Mouse (Mus musculus): ENCODE measurements around the gene Cracr2a. TPM values are rescaled to one million over a fixed set of nuclear protein-coding genes. Genes with fewer than 3 reads are reported as not detected.

Cracr2a gene
- polyA plus RNA-seq, 2 experiments, result 1.3 to 1.4 TPM

GRCm38 (mm10) chr6:127676866-127677265, 115.7 kb downstream of the Cracr2a start:
- no peaks in the 10 kb centered on the region for H3K4me1 ChIP-seq (ENCODE audit: control insufficient read depth, insufficient read depth, low read length)
- ATAC-seq (ENCODE audit: low FRiP score, low read depth) (no peak), DNase-seq (ENCODE audit: low spot score) (no peak)
- H3K9me3 ChIP-seq (ENCODE audit: control insufficient read depth, low read length), result no peaks in the 10 kb centered on the region
- 82% methylated on average over 11 of the region's 11 CpGs for WGBS
- no peak overlapping the region for H3K27ac ChIP-seq (replicated peaks; ENCODE audit: low read depth, low read length)
- no peaks in the 10 kb centered on the region for H3K36me3 ChIP-seq (ENCODE audit: control insufficient read depth, insufficient read depth, low read length)
- H3K4me2 ChIP-seq (replicated peaks; ENCODE audit: low read depth, low read length, severe bottlenecking), result no peak overlapping the region
- no peaks in the 10 kb centered on the region for H3K27me3 ChIP-seq (ENCODE audit: control insufficient read depth, insufficient read depth, low read length)
- TF ChIP-seq POLR2A (IDR thresholded peaks at IDR 0.05; ENCODE audit: borderline replicate concordance, extremely low read depth, insufficient read depth, insufficient read length), result no peak
- no peak overlapping the region for H3K9ac ChIP-seq (ENCODE audit: low read depth, low read length, severe bottlenecking)
- H3K4me3 ChIP-seq (replicated peaks; ENCODE audit: low read length), result no peak overlapping the region

GRCm38 (mm10) chr6:127678320-127678719, 117.2 kb downstream of the Cracr2a start:
- H3K27ac ChIP-seq (replicated peaks; ENCODE audit: low read depth, low read length), result no peak overlapping the region
- no peaks in the 10 kb centered on the region for H3K4me1 ChIP-seq (ENCODE audit: control insufficient read depth, insufficient read depth, low read length)
- no peaks in the 10 kb centered on the region for H3K27me3 ChIP-seq (ENCODE audit: control insufficient read depth, insufficient read depth, low read length)
- TF ChIP-seq POLR2A (IDR thresholded peaks at IDR 0.05; ENCODE audit: borderline replicate concordance, extremely low read depth, insufficient read depth, insufficient read length), result no peak
- ATAC-seq (ENCODE audit: low FRiP score, low read depth) (no peak), DNase-seq (ENCODE audit: low spot score) (no peak)
- no peak overlapping the region for H3K4me3 ChIP-seq (replicated peaks; ENCODE audit: low read length)
- no peaks in the 10 kb centered on the region for H3K36me3 ChIP-seq (ENCODE audit: control insufficient read depth, insufficient read depth, low read length)
- H3K9ac ChIP-seq (ENCODE audit: low read depth, low read length, severe bottlenecking), result no peak overlapping the region
- 69% methylated on average over 9 of the region's 9 CpGs for WGBS
- H3K4me2 ChIP-seq (replicated peaks; ENCODE audit: low read depth, low read length, severe bottlenecking), result no peak overlapping the region
- H3K9me3 ChIP-seq (ENCODE audit: control insufficient read depth, low read length), result no peaks in the 10 kb centered on the region

DNA sequence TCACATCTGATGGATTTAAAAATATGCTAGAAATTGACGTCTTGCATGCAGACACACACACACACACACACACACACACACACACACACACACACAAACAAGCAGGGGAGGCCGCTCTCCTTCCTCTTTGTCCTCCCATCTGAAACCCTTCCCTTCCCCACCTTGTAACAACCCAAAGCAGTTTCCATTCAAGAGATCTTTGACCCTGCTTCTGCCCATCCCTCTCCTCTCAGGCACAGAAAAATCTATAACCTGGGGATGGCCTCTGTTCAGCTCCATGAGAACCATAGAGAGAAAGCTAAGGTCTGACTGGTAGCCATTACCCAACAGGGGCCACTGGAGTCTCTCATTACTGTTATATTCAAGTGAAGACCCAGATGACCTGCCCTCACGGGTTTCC, 117.9 kb downstream of the Cracr2a start:
- H3K4me2 ChIP-seq (replicated peaks; ENCODE audit: low read depth, low read length, severe bottlenecking), result no peak overlapping the region
- DNase-seq (ENCODE audit: low spot score) (no peak), ATAC-seq (ENCODE audit: low FRiP score, low read depth) (no peak)
- TF ChIP-seq POLR2A (IDR thresholded peaks at IDR 0.05; ENCODE audit: borderline replicate concordance, extremely low read depth, insufficient read depth, insufficient read length), result no peak
- H3K4me1 ChIP-seq (ENCODE audit: control insufficient read depth, insufficient read depth, low read length), result no peaks in the 10 kb centered on the region
- no peak overlapping the region for H3K4me3 ChIP-seq (replicated peaks; ENCODE audit: low read length)
- no peak overlapping the region for H3K9ac ChIP-seq (ENCODE audit: low read depth, low read length, severe bottlenecking)
- WGBS, result 78% methylated on average over 3 of the region's 3 CpGs
- no peak overlapping the region for H3K27ac ChIP-seq (replicated peaks; ENCODE audit: low read depth, low read length)
- H3K9me3 ChIP-seq (ENCODE audit: control insufficient read depth, low read length), result no peaks in the 10 kb centered on the region
- no peaks in the 10 kb centered on the region for H3K36me3 ChIP-seq (ENCODE audit: control insufficient read depth, insufficient read depth, low read length)
- no peaks in the 10 kb centered on the region for H3K27me3 ChIP-seq (ENCODE audit: control insufficient read depth, insufficient read depth, low read length)

DNA sequence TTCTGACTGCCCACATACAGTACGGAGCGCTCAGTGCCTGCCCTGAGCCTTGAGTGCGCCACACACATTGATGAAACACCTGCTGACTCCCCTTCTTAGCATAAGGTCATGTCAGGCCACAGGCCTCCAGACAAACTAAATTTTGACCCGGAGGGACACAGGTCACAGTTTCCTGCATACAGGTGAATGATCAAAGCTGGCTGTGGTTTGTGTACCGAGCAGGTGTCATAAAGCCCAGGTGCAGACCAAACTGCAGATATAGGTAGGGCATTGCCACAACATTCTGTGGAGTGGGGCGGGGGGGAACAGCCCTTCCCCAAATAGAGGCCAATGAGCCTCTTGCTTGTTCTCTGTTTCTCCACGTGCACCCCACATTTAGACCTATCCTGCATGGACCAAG, 119.6 kb downstream of the Cracr2a start:
- ATAC-seq (ENCODE audit: low FRiP score, low read depth) (no peak), DNase-seq (ENCODE audit: low spot score) (no peak)
- Histone ChIP-seq H3K27ac (replicated peaks; ENCODE audit: low read depth, low read length) (no peak overlapping the region), H3K36me3 (ENCODE audit: control insufficient read depth, insufficient read depth, low read length) (no peaks in the 10 kb centered on the region), H3K4me3 (replicated peaks; ENCODE audit: low read length) (no peak overlapping the region), H3K9ac (ENCODE audit: low read depth, low read length, severe bottlenecking) (no peak overlapping the region), H3K4me1 (ENCODE audit: control insufficient read depth, insufficient read depth, low read length) (no peaks in the 10 kb centered on the region), H3K27me3 (ENCODE audit: control insufficient read depth, insufficient read depth, low read length) (no peaks in the 10 kb centered on the region), H3K9me3 (ENCODE audit: control insufficient read depth, low read length) (no peaks in the 10 kb centered on the region), H3K4me2 (replicated peaks; ENCODE audit: low read depth, low read length, severe bottlenecking) (no peak overlapping the region)
- 83% methylated on average over 6 of the region's 7 CpGs for WGBS
- no peak for TF ChIP-seq POLR2A (IDR thresholded peaks at IDR 0.05; ENCODE audit: borderline replicate concordance, extremely low read depth, insufficient read depth, insufficient read length)

DNA sequence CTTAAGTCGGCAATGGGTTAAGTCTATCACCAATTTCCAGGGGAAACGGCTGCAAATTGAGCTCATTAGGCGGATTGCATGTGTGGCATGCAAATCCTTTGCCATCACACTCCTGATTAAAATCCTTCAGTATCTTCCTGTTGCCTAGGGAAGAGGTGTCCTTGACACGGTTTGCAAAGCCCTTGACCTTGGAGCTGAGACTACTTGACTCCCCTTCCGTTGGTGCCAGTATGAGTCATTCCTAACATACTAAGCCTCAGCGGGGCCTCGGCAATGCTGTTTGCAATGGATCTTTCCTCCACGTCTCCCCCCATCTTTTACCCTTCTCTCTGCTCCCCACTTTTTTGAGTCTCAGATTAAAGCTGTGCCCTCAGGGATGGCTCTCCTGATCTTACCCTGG, 122.4 kb downstream of the Cracr2a start:
- H3K27ac ChIP-seq (replicated peaks; ENCODE audit: low read depth, low read length), result no peak overlapping the region
- no peaks in the 10 kb centered on the region for H3K9me3 ChIP-seq (ENCODE audit: control insufficient read depth, low read length)
- no peaks in the 10 kb centered on the region for H3K4me1 ChIP-seq (ENCODE audit: control insufficient read depth, insufficient read depth, low read length)
- H3K36me3 ChIP-seq (ENCODE audit: control insufficient read depth, insufficient read depth, low read length), result no peaks in the 10 kb centered on the region
- DNase-seq (ENCODE audit: low spot score) (no peak), ATAC-seq (ENCODE audit: low FRiP score, low read depth) (no peak)
- H3K4me2 ChIP-seq (replicated peaks; ENCODE audit: low read depth, low read length, severe bottlenecking), result no peak overlapping the region
- 64% methylated on average over 8 of the region's 8 CpGs for WGBS
- no peak overlapping the region for H3K4me3 ChIP-seq (replicated peaks; ENCODE audit: low read length)
- no peak overlapping the region for H3K9ac ChIP-seq (ENCODE audit: low read depth, low read length, severe bottlenecking)
- H3K27me3 ChIP-seq (ENCODE audit: control insufficient read depth, insufficient read depth, low read length), result no peaks in the 10 kb centered on the region
- no peak for TF ChIP-seq POLR2A (IDR thresholded peaks at IDR 0.05; ENCODE audit: borderline replicate concordance, extremely low read depth, insufficient read depth, insufficient read length)

DNA sequence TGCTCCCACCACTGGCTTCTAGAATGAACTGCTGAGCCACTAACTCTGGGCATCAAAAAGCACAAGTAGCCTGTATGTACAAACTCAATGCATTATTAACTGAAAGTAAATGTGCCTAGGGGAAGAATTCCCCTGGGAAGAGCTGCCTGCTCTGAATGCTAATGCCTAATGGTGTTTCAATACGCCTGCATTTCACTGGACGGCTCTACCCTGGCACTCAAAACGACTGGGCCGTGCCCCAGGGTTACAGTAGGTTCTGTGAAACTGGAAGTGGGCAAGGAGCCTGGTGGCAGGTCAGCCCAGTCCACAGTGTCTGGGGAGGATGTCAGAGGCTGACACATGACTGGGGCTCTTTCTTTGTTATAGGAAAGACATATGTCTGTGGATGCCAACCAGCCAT, 123.8 kb downstream of the Cracr2a start:
- Histone ChIP-seq H3K27ac (replicated peaks; ENCODE audit: low read depth, low read length) (no peak overlapping the region), H3K9me3 (ENCODE audit: control insufficient read depth, low read length) (no peaks in the 10 kb centered on the region), H3K4me1 (ENCODE audit: control insufficient read depth, insufficient read depth, low read length) (0 out of 2 replicates have a peak, but pooled peaks cover 3% of the 10 kb centered on the region), H3K9ac (ENCODE audit: low read depth, low read length, severe bottlenecking) (no peak overlapping the region), H3K4me3 (replicated peaks; ENCODE audit: low read length) (no peak overlapping the region), H3K36me3 (ENCODE audit: control insufficient read depth, insufficient read depth, low read length) (no peaks in the 10 kb centered on the region), H3K27me3 (ENCODE audit: control insufficient read depth, insufficient read depth, low read length) (no peaks in the 10 kb centered on the region), H3K4me2 (replicated peaks; ENCODE audit: low read depth, low read length, severe bottlenecking) (no peak overlapping the region)
- TF ChIP-seq POLR2A (IDR thresholded peaks at IDR 0.05; ENCODE audit: borderline replicate concordance, extremely low read depth, insufficient read depth, insufficient read length), result no peak
- ATAC-seq (ENCODE audit: low FRiP score, low read depth) (no peak), DNase-seq (ENCODE audit: low spot score) (no peak)
- 71% methylated on average over 4 of the region's 4 CpGs for WGBS
